Mouse (Mus musculus) gastrocnemius, adult 18-20 months (tissue): ENCODE data around the gene Ddx49. TPM values are rescaled to one million over a fixed set of nuclear protein-coding genes. Genes with fewer than 3 reads are reported as not detected.

Experiments used
- DNase-seq: peaks from one replicate; pipeline ENCODE4 v3.0.0; 2021; ENCODE audit warnings: low spot score
- total RNA-seq, 2 experiments: library from RNA; stranded (reverse); gene quantifications; 2 replicates each; pipeline ENCODE4 v1.2.3; 2021

The Ddx49 gene
- total RNA-seq, 2 experiments from 2014 or later, result 27.4 to 28.6 TPM

- peak; percentile 73 for DNase-seq
These were observed 15.6 kb upstream of the Ddx49 start for GRCm38 (mm10) chr8:70317872-70318271.

DNA sequence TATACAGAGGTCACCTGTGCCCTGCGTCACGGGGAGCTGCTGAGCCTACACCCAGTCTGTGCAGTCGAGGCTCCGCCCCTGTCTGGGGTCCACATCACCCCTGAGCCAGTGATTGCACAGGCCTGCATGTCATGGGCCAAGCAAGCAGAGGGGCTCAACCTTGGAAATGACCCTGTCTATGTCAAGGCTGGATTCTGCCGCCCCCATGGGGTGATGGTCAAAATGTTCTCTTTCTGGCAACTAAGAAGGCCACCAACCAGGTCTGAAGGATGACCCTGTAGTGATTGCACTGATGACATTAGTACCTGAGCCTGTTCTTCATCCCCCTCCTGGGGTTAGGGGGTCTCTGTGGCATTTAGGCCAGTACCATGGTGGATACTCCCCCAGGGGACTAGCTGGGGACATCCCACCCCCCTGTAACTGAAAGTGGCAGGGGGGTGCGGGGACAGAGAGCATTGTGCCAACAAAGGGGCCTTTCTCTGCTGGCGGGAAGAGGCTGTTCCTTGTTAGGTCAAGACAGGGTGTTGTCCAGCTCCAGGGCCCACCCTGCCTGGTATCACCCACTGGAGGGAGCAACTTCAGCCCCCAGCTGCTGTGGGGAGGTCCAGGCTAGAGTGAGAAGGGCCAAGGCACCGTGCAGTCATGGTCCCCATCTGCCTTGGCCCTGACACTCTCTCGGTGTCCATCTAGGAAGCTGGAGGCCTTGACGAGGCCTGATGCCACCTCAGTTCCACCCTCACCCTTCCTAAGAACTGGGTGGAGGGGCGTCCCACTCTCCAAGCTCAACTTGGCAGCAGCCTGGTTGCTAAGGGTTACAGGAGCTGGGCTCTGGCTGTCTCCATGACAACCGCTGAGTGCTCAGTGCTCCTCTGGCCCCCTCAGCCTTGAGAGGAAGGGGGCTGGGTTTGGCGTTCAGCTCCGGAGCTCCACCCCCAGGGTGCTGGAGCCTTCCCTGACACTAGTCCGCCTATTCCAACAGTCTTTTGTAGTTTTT, 14.5 kb upstream of the Ddx49 start:
- DNase-seq, result peak; percentile 40

- DNase-seq, result peak; percentile 63
These were observed 13.6 kb upstream of the Ddx49 start, which contains the start of gene Cers1 for GRCm38 (mm10) chr8:70315624-70316510. Gene Cers1 (plus strand): TSS chr8:70315775.

DNA sequence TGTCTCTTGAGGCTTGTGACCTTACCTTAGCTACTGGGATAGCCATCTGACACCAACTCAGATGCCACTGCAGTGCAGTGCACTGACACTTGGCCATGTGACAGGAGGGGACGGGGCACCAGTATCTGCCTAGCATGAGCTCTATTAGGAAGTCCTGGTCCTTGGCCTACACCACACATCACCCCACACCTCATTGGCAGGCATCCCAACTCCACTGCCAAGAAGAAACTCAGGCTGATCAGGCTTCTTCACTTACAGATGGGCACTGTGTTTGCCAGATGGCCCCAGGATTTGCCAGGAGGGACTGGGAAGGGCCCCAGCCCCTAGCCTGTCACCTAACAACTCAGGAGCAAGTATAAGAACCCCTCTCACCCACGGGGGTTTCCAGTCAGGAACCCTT, 11.1 kb upstream of the Ddx49 start:
- peak; percentile 94 for DNase-seq

DNA sequence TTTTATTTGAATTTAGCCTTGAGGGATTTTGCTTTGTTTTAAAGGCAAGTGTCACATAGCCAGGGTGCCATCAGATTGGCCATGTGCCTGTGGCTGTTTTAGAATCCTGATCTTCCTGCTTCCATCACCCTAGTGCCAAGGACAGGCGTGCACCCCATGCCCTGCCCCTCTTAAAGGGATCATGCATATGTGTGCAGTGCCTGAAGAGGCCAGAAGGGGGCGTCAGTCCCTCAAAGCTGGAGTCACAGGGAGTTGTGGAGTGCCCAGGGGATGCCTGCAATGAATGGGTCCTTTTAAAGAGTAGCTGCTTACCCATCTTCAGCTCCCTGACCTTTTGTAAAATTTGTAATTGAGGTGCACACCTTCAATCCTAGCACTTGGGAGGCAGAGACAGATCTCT, 7.0 kb upstream of the Ddx49 start:
- DNase-seq, result no peak

GRCm38 (mm10) chr8:70302901-70303300, 612 bp upstream of the Ddx49 start:
- DNase-seq, result no peak

GRCm38 (mm10) chr8:70300881-70301280, 1.4 kb downstream of the Ddx49 start:
- DNase-seq, result no peak

DNA sequence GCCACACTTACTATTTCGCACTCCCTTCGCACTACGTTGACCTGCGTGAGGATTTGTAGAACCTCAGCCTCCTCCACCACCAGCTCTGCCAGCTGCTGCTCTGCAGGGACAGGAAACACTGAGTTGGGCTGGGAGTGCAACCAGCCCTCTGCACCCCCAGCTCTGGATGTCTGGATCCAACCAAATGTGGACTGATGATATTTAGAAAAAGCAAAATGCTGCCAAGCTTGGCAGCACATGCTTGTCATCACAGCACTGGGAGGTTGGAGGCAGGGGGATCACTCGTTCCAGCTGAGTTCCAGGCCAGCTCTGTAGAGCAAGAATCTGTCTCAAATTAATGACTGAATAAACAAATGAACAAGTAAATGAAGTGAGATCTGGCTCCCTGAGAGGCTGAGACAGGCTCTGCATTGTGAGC, 8.3 kb downstream of the Ddx49 start:
- DNase-seq, result no peak

DNA sequence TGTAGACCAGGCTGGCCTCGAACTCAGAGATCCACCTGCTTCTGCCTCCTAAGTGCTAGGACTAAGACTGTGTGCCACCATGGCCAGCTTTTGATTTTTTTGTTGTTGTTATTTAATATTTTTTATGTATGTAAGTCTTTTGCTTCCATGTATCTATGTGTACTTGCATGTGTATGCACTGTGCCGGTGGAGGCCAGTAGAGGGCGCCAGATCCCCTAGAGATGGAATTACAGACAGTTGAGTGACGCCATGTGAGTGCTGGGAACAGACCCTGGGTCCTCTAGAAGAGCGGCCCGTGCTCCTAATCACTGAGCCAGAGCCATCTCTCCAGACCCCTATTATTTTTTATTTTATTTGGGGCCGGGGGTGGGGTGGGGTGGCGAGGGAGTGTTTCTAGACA, 15.6 kb downstream of the Ddx49 start:
- DNase-seq, result no peak

GRCm38 (mm10) chr8:70285304-70285703, 17.0 kb downstream of the Ddx49 start:
- no peak for DNase-seq

DNA sequence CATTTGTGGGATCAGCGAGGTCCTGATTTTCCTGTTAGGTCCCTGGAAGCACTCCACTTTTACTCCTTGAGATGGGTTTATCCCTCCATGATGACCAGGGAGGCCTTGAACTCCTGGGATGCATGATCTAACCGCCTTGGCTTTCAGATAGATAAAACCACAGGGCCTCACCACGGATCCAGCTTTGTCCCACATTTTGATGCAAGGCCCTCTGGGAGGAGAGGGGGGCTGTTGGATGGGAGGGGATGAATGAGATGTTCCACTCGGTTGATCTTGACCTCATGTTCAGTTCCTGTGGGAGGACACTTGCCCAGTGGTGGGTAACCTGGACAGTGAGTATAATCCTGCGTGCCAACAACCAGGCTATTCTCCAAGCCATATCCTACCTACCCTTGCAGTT, 17.9 kb downstream of the Ddx49 start:
- DNase-seq, result no peak

- DNase-seq, result peak; percentile 13
These were observed 18.9 kb downstream of the Ddx49 start for GRCm38 (mm10) chr8:70283136-70284077.

- DNase-seq, result peak; percentile 93
These were observed 19.6 kb downstream of the Ddx49 start, which contains the start of gene Homer3 for GRCm38 (mm10) chr8:70282603-70283135. Gene Homer3 (plus strand): TSS chr8:70282827.

DNA sequence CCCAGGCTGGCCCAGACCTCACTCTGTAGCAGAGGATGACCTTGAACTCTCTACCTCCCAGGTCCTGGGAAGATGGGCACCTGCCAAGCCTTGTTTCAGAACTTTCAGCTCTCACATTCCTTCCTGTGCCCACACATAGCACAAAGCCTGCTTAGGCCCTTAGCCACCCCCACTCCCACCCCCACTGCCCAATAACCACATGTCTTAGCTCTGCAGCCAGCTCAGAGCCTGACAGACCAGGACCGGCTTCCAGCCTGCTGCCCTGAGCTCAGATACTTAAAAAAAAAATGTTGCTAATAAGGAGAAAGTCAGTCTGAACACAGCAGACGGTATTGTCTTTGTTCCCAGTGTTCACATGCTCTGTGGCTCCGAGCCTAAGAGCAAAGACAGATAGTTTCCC, 21.3 kb downstream of the Ddx49 start:
- DNase-seq, result no peak

- DNase-seq, result no peak
These were observed 23.0 kb downstream of the Ddx49 start for GRCm38 (mm10) chr8:70279266-70279665.

DNA sequence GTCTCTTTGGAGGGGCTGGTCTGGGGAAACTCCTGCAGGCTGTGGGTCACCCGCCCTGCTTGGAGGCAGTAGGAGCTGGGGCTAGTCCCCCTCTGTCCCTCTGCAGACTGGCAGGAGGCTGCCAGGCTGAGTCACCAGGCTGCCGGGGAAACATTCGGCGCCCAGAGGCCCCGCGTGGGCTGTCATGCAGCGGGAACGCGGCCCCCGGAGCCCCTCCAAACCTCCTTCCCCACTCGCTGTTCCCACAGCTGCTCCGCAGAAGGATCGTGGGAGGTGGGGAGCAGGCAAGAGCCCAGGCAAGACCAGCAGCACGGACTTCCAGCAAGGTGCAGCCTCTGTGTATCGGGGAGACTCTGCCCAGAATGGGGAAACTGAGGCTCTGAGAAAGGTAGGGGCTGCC, 24.1 kb downstream of the Ddx49 start:
- DNase-seq, result no peak

DNA sequence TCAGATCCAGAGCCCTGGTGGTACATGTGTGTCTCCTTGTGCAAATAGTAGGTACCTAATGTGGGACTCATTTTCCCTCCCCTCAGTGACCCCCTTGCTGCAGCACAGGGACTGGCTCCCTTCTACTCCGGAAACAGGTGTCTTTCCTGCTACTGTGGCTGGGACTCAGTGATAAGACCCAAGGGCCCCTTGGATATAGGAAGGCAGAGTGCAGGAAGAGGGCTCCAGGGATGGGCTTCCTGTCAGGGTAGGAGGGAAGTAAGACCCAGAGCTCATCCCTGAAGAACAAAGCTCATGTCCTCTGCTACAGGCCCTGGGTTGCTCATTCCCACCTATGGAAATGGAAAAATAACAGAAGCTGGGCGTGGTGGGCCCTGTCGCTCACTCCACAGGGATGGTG, 25.8 kb downstream of the Ddx49 start:
- DNase-seq, result no peak

DNA sequence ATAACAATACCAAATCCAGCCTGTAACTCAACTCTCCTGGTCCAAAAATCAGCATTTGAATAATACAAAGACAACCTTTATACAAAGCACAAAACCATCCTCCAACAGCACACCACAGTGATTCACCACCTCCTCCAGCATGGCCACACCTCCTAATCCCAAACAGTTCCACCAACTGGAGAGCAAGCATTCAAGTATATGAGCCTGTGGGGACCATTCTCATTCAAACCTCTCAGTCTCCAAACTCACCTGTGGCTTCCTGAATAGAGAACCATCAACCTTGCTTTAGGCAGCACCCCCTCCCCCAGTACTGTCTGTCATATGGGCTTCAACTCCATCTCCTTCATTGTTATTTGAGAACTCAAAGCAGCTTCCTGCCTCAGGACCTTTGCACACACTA, 27.9 kb downstream of the Ddx49 start:
- no peak for DNase-seq

DNA sequence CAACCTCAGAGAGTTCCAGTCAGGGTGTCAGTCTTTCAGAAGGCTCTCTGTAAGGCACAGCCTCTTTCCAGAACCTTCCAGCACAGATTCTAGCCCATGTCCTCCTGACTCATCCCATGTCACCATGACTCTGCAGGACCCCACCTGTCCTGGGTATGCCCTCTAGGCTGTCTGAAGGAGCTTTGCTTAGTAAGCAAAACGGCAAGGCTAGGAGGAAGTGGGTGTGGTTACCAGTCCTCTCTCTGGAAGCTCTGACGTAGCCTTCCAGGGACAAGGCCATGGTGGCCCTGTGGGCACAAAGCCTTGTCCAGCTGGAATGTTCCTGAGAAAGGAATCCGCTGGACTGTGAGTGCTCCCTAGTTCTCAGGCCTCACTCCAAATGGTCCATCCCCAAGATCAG, 29.3 kb downstream of the Ddx49 start:
- DNase-seq, result peak; percentile 15

DNA sequence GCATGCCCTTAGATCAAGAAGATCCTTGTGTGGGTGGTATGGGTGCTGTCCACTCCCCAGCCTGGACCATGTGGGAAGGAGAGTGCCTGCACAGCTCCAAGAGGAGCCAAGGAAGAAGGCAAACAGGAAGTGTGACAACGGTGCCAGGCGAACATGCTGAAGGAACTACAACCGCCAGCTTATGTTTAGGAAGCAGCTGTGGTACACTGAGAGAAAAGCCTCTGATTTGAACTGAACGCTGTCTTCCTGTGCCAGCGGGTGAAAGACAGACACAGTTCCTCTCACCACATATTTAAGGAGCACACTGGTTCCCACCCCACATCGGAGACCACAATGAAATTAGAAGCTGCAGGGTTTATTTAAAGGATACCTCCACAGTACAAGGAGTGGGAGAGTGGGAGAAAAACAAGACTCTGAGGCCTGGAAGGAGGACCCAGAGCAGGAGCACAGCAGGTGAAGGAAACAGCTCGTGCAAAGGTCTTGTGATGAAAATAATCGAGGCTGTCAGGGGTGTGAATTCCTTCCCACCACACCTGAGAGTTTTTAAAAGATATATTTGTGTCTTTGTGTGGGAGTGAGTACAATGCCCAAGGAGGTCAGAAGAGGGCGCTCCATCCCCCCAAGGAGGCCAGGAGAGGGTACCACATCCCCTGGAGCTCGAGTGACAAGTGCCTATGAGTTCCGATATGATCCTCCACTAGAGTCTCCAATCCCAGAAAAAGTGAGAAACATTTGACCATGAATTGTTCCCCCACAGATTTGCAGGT, 33.3 kb downstream of the Ddx49 start:
- no peak for DNase-seq
